Mouse (Mus musculus) liver, embryonic 13.5 days (tissue): ENCODE data around the gene Sec24d. TPM values are rescaled to one million over a fixed set of nuclear protein-coding genes. Genes with fewer than 3 reads are reported as not detected.
A peak's percentile ranks its signal among the peaks of the same experiment; 100 is the strongest.

Experiments
- ATAC-seq: fragments of 200-750 bp; cut with Nextera tagmentation; 2 replicates; pipeline ENCODE4 v1.8.0; 2017; ENCODE audit warnings: low read depth, mild to moderate bottlenecking, moderate number of reproducible peaks, moderate library complexity
- DNase-seq: peaks from one replicate; pipeline ENCODE4 v3.0.0; 2022
- H3K27ac ChIP-seq: fragments of 300-500 bp; sonication (generic); 2 replicates; pipeline ENCODE4 v1.5.1; 2015; ENCODE audit warnings: moderate library complexity, mild to moderate bottlenecking, inconsistent platforms
- H3K27me3 ChIP-seq: fragments of 300-500 bp; sonication (generic); 2 replicates; pipeline ENCODE4 v1.6.1; 2015; ENCODE audit warnings: mild to moderate bottlenecking, inconsistent platforms
- H3K36me3 ChIP-seq: fragments of 300-500 bp; sonication (generic); 2 replicates; pipeline ENCODE4 v1.6.1; 2015; ENCODE audit warnings: mild to moderate bottlenecking, inconsistent platforms
- H3K4me1 ChIP-seq: fragments of 300-500 bp; sonication (generic); replicated peaks from 2 replicates; pipeline ENCODE4 v1.6.1; 2015; ENCODE audit warnings: inconsistent platforms
- H3K4me2 ChIP-seq: fragments of 300-500 bp; sonication (generic); 2 replicates; pipeline ENCODE4 v1.6.1; 2015; ENCODE audit warnings: inconsistent platforms, mild to moderate bottlenecking, moderate library complexity
- H3K4me3 ChIP-seq: fragments of 300-500 bp; sonication (generic); replicated peaks from 2 replicates; pipeline ENCODE4 v1.5.1; 2015; ENCODE audit warnings: mild to moderate bottlenecking, inconsistent platforms
- H3K9ac ChIP-seq: fragments of 300-500 bp; sonication (generic); 2 replicates; pipeline ENCODE4 v1.6.1; 2015; ENCODE audit warnings: mild to moderate bottlenecking, inconsistent platforms
- H3K9me3 ChIP-seq: fragments of 300-500 bp; sonication (generic); replicated peaks from 2 replicates; pipeline ENCODE4 v1.6.1; 2016; ENCODE audit warnings: inconsistent platforms
- WGBS: fragments of 180-500 bp; shearing (Covaris S2); methylation state at CpG from one replicate; pipeline ENCODE4 v1.1.7; 2015; ENCODE audit not compliant: insufficient replicate concordance; 5-methylcytosine and 5-hydroxymethylcytosine counted together
- polyA plus RNA-seq: library from polyadenylated mRNA; unstranded; fragments of >200 nt; fragmentation: Nextera tagmentation; extraction: Ambion mirVana; gene quantifications from 2 replicates; pipeline ENCODE4 v1.2.1, GENCODE M21; 2015

The Sec24d gene
- polyA plus RNA-seq, result 14.1 and 23.3 TPM in 2 replicates

DNA sequence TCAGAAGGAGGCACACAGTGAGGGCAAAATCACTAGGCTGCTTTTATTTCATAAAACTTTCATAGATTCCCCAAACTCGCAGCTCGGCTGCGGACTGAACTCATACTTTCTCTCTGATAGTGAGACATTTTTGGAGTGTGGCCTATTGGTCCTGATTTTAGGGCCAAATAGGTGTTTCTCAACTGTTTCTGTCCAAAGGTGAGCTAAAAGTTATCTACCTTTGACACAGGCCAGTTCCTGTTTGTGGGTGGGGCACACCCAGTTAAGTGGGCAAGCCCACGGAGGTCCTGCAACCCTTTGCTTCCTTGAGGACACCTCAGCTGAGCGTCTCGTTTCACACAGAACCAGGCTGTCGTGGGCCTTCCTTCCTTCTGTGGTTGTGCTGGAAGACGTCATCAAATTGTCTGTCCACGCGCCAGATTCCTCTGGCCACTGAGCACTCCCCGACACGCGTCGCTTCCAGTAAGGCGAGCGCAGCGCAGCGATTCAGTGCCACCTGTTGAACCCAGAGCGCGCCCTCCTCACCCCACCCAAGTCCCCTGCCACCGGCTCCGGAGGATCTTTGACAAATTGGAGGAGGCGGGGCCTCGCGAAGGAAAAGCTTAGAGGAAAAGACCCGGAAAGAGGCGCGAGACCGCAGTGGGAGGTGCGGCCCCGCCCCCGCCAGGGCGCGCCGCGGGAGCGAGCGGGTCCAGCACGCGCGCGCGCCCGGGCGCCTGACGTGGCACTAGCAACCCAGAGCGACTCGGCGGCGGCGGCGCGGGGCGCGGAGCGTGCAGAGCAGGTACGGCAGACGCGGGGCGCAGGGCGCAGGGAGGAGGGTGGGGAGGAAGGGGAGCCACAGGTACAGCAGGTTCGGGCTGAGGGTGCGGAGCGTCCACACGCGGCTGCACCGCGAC, at the start of gene Sec24d:
TSS of gene Sec24d (plus strand) at position 703 of the 899 bp plus-strand sequence.
- Histone ChIP-seq H3K36me3 (peaks cover 11% of the 10 kb centered on the region; the same call in 1 of the 2 replicates), H3K4me2 (peak within 1 kb of the TSS; percentile 68), H3K27me3 (peaks cover 26% of the 10 kb centered on the region), H3K27ac (no peak within 1 kb of the TSS; the same call in 1 of the 2 replicates), H3K9me3 (no peaks in the 10 kb centered on the region), H3K4me3 (peak within 1 kb of the TSS; percentile 63), H3K9ac (peak within 1 kb of the TSS; percentile 62), H3K4me1 (no peaks in the 10 kb centered on the region; the same call in 1 of the 2 replicates)
- DNase-seq, result peak; percentile 43
- 4% methylated on average over 67 of the region's 68 CpGs for WGBS
- peak; percentile 79 for ATAC-seq

DNA sequence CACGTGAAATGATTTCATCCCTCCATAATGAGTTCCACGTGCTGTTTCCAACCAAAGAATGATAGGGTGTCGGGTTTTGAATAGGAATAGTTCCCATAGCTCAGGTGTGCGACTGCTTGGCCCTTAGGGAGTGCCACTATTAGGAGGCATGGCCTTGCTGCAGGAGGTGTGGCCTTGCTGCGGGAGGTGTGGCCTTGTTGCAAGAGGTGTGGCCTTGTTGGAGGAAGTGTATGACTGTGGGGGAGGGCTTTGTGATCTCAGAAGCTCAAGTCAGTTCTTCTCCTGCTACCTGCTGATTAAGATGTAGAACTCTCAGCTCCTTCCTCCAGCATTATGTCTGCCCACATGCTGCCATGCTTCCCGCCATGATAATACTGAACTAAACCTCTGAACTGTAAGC, 48.6 kb upstream of the Sec24d start:
- Histone ChIP-seq H3K27ac (no peak overlapping the region), H3K36me3 (no peaks in the 10 kb centered on the region), H3K9ac (no peak overlapping the region), H3K4me1 (no peaks in the 10 kb centered on the region), H3K9me3 (no peaks in the 10 kb centered on the region), H3K4me3 (no peak overlapping the region), H3K4me2 (no peak overlapping the region), H3K27me3 (no peaks in the 10 kb centered on the region)
- ATAC-seq (0 out of 2 replicates have a peak, but pooled peaks have one; percentile 41), DNase-seq (no peak)
- 46% methylated on average over 6 of the region's 6 CpGs for WGBS

DNA sequence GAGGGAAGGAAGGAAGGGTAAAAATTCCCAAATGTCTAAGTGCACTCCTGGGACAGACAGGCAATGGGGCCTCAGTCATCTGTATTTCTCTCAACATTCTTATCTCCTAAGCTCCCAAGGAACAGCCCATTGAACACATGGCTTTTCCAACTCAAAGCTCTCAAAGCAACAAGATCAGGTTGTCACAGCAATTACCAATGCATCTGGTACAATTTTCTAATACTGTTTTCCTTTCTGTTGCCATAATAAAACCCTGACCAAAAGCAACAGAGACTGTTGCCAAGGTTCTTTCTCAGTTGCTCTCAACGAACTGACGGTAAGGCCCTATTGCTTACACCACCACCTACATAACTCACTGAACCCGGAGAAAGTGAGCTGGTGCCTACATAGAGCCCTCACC, 40.0 kb upstream of the Sec24d start:
- DNase-seq, result no peak
- no peak overlapping the region for H3K27ac ChIP-seq
- H3K4me1 ChIP-seq, result no peaks in the 10 kb centered on the region
- no peak overlapping the region for H3K9ac ChIP-seq
- no peak overlapping the region for H3K4me2 ChIP-seq
- no peak for ATAC-seq
- WGBS, result 79% methylated on average over 3 of the region's 3 CpGs
- H3K4me3 ChIP-seq, result no peak overlapping the region
- H3K36me3 ChIP-seq, result no peaks in the 10 kb centered on the region
- no peaks in the 10 kb centered on the region for H3K9me3 ChIP-seq
- no peaks in the 10 kb centered on the region for H3K27me3 ChIP-seq

DNA sequence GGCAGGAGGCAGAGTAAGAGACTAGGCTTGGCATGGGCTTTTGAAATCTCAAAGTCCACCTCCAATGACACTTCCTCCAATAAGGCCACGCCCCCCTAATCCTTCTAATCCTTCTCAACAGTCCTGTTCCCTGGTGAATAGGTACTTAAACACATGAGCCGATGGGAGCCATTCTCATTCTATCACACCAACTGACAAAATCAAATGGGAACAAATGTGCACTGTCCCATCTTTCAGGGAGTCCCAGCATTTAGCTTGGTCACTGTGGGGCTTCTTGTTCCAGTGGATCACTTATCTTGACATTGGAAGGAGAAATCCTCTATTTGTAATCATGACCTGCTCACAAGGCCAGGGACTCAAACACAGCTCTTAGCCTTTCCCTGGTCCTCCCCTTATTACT, 35.6 kb upstream of the Sec24d start:
- Histone ChIP-seq H3K4me2 (no peak overlapping the region), H3K27me3 (peaks cover 13% of the 10 kb centered on the region), H3K4me1 (0 out of 2 replicates have a peak, but pooled peaks cover 3% of the 10 kb centered on the region), H3K9ac (no peak overlapping the region), H3K27ac (no peak overlapping the region), H3K36me3 (no peaks in the 10 kb centered on the region), H3K9me3 (no peaks in the 10 kb centered on the region), H3K4me3 (no peak overlapping the region)
- no peak for ATAC-seq
- 66% methylated on average over 2 of the region's 2 CpGs for WGBS
- DNase-seq, result no peak

DNA sequence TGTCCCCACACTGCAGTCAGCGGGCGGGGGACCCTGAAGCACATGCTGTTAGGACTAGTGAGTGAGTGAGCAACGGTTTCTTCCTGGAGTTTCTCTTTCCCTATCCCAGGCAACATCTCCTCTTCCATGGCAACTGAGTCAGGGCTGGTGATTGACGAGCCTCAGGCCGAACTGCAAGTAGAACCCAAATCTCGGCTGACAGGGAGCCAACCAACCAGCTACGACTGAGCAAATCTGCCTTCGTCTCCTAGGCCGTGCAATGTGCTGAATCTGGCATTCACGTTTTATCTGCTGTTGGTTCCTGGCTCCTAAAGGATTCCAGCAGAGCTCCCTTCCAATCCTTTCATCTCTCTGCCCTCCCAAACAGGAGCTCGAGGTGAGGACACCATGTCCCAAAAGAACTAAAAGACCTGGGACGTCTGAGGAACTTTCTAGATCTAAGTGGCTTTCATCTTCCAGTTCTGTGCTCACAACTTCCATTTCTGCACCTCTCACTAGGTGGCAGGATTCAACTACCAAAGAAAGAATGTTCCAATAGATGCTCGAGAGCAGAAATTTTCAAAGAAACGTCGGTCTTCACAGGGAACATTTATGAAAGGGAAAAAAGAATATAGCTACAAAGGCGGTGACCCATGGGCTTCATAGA, 32.9 kb upstream of the Sec24d start:
- ATAC-seq (no peak), DNase-seq (no peak)
- Histone ChIP-seq H3K4me3 (no peak overlapping the region), H3K9me3 (no peaks in the 10 kb centered on the region), H3K4me2 (no peak overlapping the region), H3K27me3 (peaks cover 17% of the 10 kb centered on the region), H3K36me3 (no peaks in the 10 kb centered on the region), H3K4me1 (0 out of 2 replicates have a peak, but pooled peaks cover 3% of the 10 kb centered on the region), H3K9ac (no peak overlapping the region), H3K27ac (no peak overlapping the region)
- 42% methylated on average over 16 of the region's 16 CpGs for WGBS

DNA sequence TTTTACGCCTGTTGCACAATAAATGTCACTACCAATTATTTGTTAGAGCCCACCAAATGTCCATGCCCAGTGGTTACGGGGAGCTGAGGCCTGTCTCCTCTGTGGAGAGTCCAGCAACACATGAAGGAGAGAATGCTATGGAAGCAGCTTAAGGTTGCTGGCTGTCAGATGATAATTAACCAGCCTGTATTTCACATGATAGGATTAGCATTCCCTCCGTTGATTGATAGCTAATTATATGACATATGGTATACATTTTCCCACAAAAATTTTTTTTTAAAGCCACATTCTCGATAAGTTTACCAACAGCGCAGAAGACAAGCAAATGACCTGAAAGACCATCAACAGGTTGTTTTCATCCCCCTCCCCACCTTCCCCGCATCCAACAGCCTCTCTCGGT, 31.8 kb upstream of the Sec24d start:
- H3K4me2 ChIP-seq, result peak overlapping the region; percentile 48
- H3K9me3 ChIP-seq, result no peaks in the 10 kb centered on the region
- ATAC-seq, result no peak
- 28% methylated on average over 7 of the region's 7 CpGs for WGBS
- H3K4me3 ChIP-seq, result peak overlapping the region; percentile 36
- DNase-seq, result no peak
- peaks cover 17% of the 10 kb centered on the region for H3K27me3 ChIP-seq
- no peaks in the 10 kb centered on the region for H3K36me3 ChIP-seq
- no peak overlapping the region for H3K27ac ChIP-seq
- no peak overlapping the region for H3K9ac ChIP-seq
- H3K4me1 ChIP-seq, result 0 out of 2 replicates have a peak, but pooled peaks cover 3% of the 10 kb centered on the region

DNA sequence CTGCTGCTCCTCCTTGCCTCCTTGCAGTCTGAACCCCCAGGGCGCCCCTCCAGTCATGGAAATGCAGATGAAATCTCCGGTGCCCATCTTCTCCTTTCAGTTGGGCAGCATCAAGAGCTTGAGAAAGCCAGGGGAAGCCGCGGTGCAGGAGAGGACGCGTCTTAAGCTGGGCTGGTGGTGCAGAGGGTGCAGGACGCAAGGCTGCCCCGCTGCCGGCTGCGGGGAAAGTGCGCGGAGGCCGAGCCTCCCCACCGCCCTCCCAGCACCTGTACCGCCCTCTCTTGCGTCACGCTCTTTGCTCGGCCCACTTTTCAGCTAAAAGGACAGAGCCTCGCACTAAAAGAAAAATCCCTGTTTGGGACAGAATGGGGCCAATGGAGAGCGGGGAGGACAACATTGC, 31.3 kb upstream of the Sec24d start, which contains the start of gene Synpo2:
TSS of gene Synpo2 (minus strand) at position 229 of the 400 bp plus-strand sequence.
- no peaks in the 10 kb centered on the region for H3K9me3 ChIP-seq
- peaks cover 17% of the 10 kb centered on the region for H3K27me3 ChIP-seq
- ATAC-seq (no peak), DNase-seq (no peak)
- no peak within 1 kb of the TSS for H3K9ac ChIP-seq
- 1% methylated on average over 20 of the region's 20 CpGs for WGBS
- H3K36me3 ChIP-seq, result no peaks in the 10 kb centered on the region
- H3K4me3 ChIP-seq, result peak within 1 kb of the TSS; percentile 36
- H3K4me1 ChIP-seq, result 0 out of 2 replicates have a peak, but pooled peaks cover 3% of the 10 kb centered on the region
- H3K27ac ChIP-seq, result no peak within 1 kb of the TSS
- H3K4me2 ChIP-seq, result peak within 1 kb of the TSS; percentile 48

DNA sequence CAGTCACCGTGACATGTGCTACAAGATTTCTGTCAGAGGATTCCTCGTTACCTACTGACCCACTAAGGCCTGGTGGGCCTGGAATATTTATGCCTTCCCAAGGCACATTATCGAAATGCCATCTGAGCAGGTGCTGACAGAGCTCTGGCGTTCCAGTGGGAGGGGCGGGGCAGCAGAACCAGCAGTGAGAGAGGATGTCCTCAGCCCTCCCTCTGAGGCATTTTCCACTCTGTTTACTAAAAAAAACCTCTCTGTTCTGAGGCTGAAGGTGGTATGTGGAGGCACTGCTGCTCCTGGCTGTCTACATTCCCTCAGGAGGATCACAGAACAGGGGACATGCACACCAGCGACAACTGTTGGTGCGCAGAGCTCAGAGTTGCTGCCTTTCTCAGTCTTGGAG, 30.2 kb upstream of the Sec24d start:
- 33% methylated on average over 7 of the region's 7 CpGs for WGBS
- Histone ChIP-seq H3K4me2 (no peak overlapping the region), H3K9me3 (no peaks in the 10 kb centered on the region), H3K4me3 (no peak overlapping the region), H3K27me3 (peaks cover 17% of the 10 kb centered on the region), H3K9ac (no peak overlapping the region), H3K4me1 (0 out of 2 replicates have a peak, but pooled peaks cover 3% of the 10 kb centered on the region), H3K27ac (no peak overlapping the region), H3K36me3 (no peaks in the 10 kb centered on the region)
- DNase-seq (no peak), ATAC-seq (no peak)

DNA sequence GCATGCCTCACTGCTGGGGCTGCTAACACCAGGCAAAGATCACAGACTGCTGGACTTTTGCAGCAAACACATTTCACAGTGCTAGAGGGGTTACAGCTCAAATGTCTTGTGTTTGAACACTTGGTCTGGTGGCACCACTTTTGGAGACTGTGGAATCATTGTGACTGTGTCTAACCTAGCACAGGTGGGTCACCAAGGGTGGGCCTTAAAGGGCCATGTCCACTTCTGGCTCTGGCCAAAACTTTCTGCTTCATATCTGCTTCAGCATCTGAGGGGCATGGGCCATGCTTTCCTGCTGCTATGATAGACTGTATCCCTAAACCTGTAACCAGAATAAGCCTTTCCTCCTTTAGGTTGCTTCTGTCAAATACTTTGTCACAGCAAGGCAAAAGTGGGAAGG, 29.8 kb upstream of the Sec24d start:
- no peak overlapping the region for H3K27ac ChIP-seq
- H3K4me1 ChIP-seq, result 0 out of 2 replicates have a peak, but pooled peaks cover 3% of the 10 kb centered on the region
- ATAC-seq, result no peak
- DNase-seq, result no peak
- no peak overlapping the region for H3K4me2 ChIP-seq
- no peaks in the 10 kb centered on the region for H3K36me3 ChIP-seq
- H3K9ac ChIP-seq, result no peak overlapping the region
- H3K4me3 ChIP-seq, result no peak overlapping the region
- peaks cover 17% of the 10 kb centered on the region for H3K27me3 ChIP-seq
- H3K9me3 ChIP-seq, result no peaks in the 10 kb centered on the region

DNA sequence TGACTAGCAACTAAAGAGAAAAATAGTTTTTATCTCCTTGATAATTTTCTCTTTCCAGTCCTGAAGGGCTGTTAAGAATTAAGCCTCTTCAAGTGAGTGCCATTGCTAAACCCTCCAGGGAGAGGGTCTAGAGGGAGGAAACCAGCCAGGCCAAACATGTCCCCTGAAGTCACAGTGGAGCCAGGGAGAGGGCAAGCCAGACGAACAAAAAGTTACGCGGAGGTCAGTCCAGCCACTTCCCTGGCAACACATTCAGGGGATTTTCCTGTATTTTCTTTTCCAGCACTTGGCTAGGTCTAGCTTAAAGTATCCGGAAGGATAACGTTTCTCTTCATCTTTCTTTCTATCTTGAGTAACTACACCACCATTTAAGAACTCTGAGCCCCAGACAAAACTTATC, 22.9 kb upstream of the Sec24d start:
- WGBS, result 66% methylated on average over 5 of the region's 5 CpGs
- Histone ChIP-seq H3K27ac (no peak overlapping the region), H3K9me3 (no peaks in the 10 kb centered on the region), H3K36me3 (no peaks in the 10 kb centered on the region), H3K9ac (no peak overlapping the region), H3K27me3 (no peaks in the 10 kb centered on the region), H3K4me2 (no peak overlapping the region), H3K4me3 (no peak overlapping the region), H3K4me1 (no peaks in the 10 kb centered on the region)
- ATAC-seq, result no peak
- no peak for DNase-seq

DNA sequence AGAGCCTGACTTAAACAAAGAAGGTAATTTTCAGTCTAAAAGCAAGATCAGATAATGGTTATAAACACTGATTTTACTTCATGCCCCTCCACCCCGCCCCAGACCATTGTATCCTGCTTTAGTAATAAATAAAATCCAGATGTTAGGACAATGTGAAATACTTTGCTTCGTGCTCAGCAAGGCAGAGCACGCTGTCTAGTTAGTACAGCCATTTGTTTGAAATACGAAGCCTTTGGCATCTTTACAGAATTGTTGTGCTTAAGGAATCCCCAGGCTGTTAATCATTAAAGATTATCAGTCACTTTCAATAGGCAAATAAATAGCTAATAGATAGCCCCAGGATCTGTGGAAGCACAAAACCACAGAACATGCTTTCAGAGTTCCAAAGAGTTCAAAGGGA, 21.6 kb upstream of the Sec24d start:
- 54% methylated on average over 4 of the region's 4 CpGs for WGBS
- H3K9me3 ChIP-seq, result no peaks in the 10 kb centered on the region
- H3K27me3 ChIP-seq, result no peaks in the 10 kb centered on the region
- DNase-seq, result no peak
- no peak overlapping the region for H3K9ac ChIP-seq
- no peak for ATAC-seq
- H3K4me2 ChIP-seq, result no peak overlapping the region
- no peaks in the 10 kb centered on the region for H3K36me3 ChIP-seq
- H3K4me3 ChIP-seq, result no peak overlapping the region
- H3K4me1 ChIP-seq, result no peaks in the 10 kb centered on the region
- H3K27ac ChIP-seq, result no peak overlapping the region
